Mouse (Mus musculus) embryonic facial prominence, embryonic 10.5 days (tissue): ENCODE measurements around the gene Unc93b1. TPM values are rescaled to one million over a fixed set of nuclear protein-coding genes. Genes with fewer than 3 reads are reported as not detected.

Experiments
- DNase-seq: peaks from one replicate; pipeline ENCODE4 v3.0.0-alpha.2; 2017; ENCODE audit warnings: low spot score
- H3K27ac ChIP-seq: fragments of 300-500 bp; sonication (generic); replicated peaks from 2 replicates; pipeline ENCODE4 v1.5.1; 2016; ENCODE audit warnings: mild to moderate bottlenecking
- H3K27me3 ChIP-seq: fragments of 300-500 bp; sonication (generic); replicated peaks from 2 replicates; pipeline ENCODE4 v1.6.1; 2016; ENCODE audit warnings: low read depth, mild to moderate bottlenecking; ENCODE audit not compliant: poor library complexity, severe bottlenecking
- H3K36me3 ChIP-seq: fragments of 300-500 bp; sonication (generic); replicated peaks from 2 replicates; pipeline ENCODE4 v1.6.1; 2016; ENCODE audit warnings: mild to moderate bottlenecking, moderate library complexity
- H3K4me1 ChIP-seq: fragments of 300-500 bp; sonication (generic); 2 replicates; pipeline ENCODE4 v1.6.1; 2016
- H3K4me3 ChIP-seq: fragments of 300-500 bp; sonication (generic); 2 replicates; pipeline ENCODE4 v1.5.1; 2016; ENCODE audit warnings: mild to moderate bottlenecking, moderate library complexity
- H3K9me3 ChIP-seq: fragments of 300-500 bp; sonication (generic); 2 replicates; pipeline ENCODE4 v1.6.1; 2016; ENCODE audit warnings: mild to moderate bottlenecking
- WGBS: fragments of 180-500 bp; shearing (Covaris S2); methylation state at CpG from one replicate; pipeline ENCODE4 v1.1.7; 2016; 5-methylcytosine and 5-hydroxymethylcytosine counted together
- polyA plus RNA-seq: library from polyadenylated mRNA; unstranded; fragments of >200 nt; fragmentation: Nextera tagmentation; extraction: Ambion mirVana; gene quantifications from 2 replicates; pipeline ENCODE4 v1.2.1, GENCODE M21; 2016

The Unc93b1 gene
- polyA plus RNA-seq, 1 experiment from 2014 or later, result 8.4 TPM

GRCm38 (mm10) chr19:3980917-3981316 is 45.9 kb downstream of the Unc93b1 start:
- H3K4me1 ChIP-seq, result peaks cover 51% of the 10 kb centered on the region
- no peak for DNase-seq
- 81% methylated on average over 9 of the region's 9 CpGs for WGBS

DNA sequence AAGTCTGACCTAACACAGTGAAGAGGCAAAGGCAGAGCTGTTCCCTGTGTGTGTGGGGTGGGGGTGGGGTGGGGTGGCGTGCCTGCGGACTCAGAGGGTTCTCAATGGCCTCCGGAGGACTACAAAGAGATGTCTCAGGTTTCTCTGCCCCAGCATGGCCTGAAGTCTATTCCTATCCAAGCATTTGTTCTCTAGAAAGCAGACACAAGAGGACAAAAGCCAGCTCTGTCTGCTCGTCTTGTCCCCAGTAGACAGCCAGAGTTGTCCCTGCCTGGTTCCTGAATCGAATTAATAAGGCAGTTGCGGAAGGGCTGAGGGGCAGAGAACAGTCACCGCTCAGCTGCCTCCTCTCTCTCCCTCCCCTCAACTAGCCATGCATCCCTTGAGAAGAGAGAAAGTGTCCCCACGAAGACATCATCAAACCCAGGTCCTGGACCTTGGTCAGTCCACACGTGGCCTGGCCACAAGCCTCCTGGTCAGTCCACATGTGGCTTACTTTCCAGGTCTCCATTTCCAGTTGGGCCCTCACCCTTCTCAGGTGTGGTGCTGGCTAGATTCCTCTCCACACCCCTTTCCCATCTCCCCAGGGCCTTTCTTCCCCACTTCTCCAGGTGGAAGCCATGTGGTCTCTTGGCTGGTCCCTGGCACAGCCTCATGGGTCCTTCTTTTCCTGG is 48.7 kb downstream of the Unc93b1 start:
- H3K27me3 ChIP-seq, result no peaks in the 10 kb centered on the region; the same call in 1 of the 2 replicates
- peaks cover 58% of the 10 kb centered on the region for H3K4me1 ChIP-seq
- peak; percentile 53 for DNase-seq
- WGBS, result 22% methylated on average over 9 of the region's 9 CpGs
- H3K36me3 ChIP-seq, result no peaks in the 10 kb centered on the region
- H3K9me3 ChIP-seq, result peaks cover 2% of the 10 kb centered on the region; the same call in 1 of the 2 replicates
- H3K27ac ChIP-seq, result peak overlapping the region; percentile 74
- 0 out of 2 replicates have a peak overlapping the region, but pooled peaks have one; percentile 5 for H3K4me3 ChIP-seq

More at GRCm38 (mm10) chr19:3980917-3981316, 45.9 kb downstream of the Unc93b1 start:
- no peaks in the 10 kb centered on the region for H3K36me3 ChIP-seq
- H3K27ac ChIP-seq, result no peak overlapping the region
- no peaks in the 10 kb centered on the region; the same call in 1 of the 2 replicates for H3K27me3 ChIP-seq
- H3K4me3 ChIP-seq, result no peak overlapping the region
- no peaks in the 10 kb centered on the region for H3K9me3 ChIP-seq

GRCm38 (mm10) chr19:3985261-3985681 is 50.3 kb downstream of the Unc93b1 start:
- Histone ChIP-seq H3K9me3 (peaks cover 6% of the 10 kb centered on the region; the same call in 1 of the 2 replicates), H3K4me3 (no peak overlapping the region), H3K36me3 (no peaks in the 10 kb centered on the region), H3K4me1 (peaks cover 50% of the 10 kb centered on the region), H3K27me3 (no peaks in the 10 kb centered on the region; the same call in 1 of the 2 replicates), H3K27ac (peak overlapping the region; percentile 74)
- peak; percentile 33 for DNase-seq
- WGBS, result 34% methylated on average over 8 of the region's 8 CpGs

- peaks cover 53% of the 10 kb centered on the region for H3K4me1 ChIP-seq
- H3K4me3 ChIP-seq, result peak within 1 kb of the TSS; percentile 12; the same call in 1 of the 2 replicates
- H3K9me3 ChIP-seq, result peaks cover 6% of the 10 kb centered on the region; the same call in 1 of the 2 replicates
- H3K36me3 ChIP-seq, result no peaks in the 10 kb centered on the region
- no peaks in the 10 kb centered on the region for H3K27me3 ChIP-seq
- peak within 1 kb of the TSS; percentile 74 for H3K27ac ChIP-seq
- WGBS, result 21% methylated on average over 8 of the region's 8 CpGs
- peak; percentile 60 for DNase-seq
Observed at GRCm38 (mm10) chr19:3986334-3986733, 51.3 kb downstream of the Unc93b1 start, which contains the start of gene Acy3. Gene Acy3, plus strand, starts transcription at chr19:3986570.

DNA sequence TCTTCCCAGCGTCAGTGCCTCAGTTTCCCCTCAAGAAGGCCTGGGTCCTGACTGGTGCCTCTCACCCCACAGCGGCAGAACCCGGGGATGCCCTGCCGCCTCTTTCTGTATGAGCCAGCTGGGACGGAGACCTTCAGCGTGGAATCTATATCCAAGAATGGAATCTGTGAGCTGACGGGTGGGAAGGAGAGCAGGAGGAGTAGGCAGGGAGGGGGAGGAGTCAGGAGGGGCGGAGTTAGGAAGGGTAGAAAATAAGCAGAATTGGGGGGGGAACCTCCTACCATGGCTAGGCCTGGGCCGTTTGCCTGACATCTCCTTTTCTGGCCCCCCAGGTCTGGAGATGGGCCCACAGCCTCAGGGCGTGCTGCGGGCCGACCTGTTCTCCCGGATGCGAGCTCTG is 53.1 kb downstream of the Unc93b1 start:
- Histone ChIP-seq H3K4me3 (no peak overlapping the region), H3K27ac (no peak overlapping the region), H3K9me3 (peaks cover 6% of the 10 kb centered on the region; the same call in 1 of the 2 replicates), H3K36me3 (no peaks in the 10 kb centered on the region), H3K4me1 (peaks cover 54% of the 10 kb centered on the region), H3K27me3 (no peaks in the 10 kb centered on the region)
- 88% methylated on average over 14 of the region's 14 CpGs for WGBS
- DNase-seq, result no peak

DNA sequence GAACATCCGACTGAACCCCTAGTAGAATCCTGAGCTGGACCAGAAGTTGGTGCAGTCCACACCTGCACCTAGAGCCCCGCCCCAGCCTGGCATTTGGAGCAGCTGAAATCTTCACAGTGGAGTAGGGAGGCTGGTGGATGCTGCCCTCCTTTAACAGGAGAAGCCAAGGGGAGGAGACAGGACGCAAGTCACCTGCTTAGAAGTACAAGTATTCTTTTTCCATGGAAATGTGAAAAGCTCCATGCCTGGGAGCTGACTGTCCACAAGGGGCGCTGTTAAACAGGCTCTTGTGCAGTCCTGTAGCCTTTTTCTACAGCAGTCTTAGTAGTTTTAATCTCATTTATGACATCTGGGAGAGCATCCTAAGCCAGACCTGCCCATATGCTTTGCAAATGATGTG is 53.8 kb downstream of the Unc93b1 start:
- DNase-seq, result no peak

DNA sequence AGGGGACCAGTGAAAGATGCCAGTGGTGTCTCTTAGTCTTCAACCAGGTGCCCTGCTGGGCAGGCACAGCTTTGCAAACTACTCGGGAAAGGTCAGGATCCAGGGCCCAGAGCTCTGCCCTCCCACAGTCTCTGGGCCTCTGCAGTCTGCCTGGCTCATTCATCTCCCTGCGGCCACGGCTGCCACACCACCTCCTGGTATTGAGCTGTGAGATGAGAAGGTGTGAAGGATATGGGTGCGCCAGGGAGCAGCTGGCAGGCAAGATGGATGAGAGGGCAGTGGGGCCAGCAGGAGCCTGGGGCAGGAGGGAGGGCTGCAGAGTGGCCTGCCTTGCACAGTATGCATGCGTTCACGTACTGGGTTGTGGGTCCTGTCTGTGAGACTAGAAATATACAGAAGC is 55.8 kb downstream of the Unc93b1 start:
- Histone ChIP-seq H3K9me3 (peaks cover 6% of the 10 kb centered on the region; the same call in 1 of the 2 replicates), H3K4me3 (no peak overlapping the region), H3K4me1 (peaks cover 35% of the 10 kb centered on the region), H3K27me3 (no peaks in the 10 kb centered on the region), H3K36me3 (no peaks in the 10 kb centered on the region), H3K27ac (no peak overlapping the region; the same call in 1 of the 2 replicates)
- no peak for DNase-seq
- WGBS, result 69% methylated on average over 6 of the region's 6 CpGs

More for the DNA sequence above, 53.8 kb downstream of the Unc93b1 start:
- H3K4me1 ChIP-seq, result peaks cover 47% of the 10 kb centered on the region
- H3K9me3 ChIP-seq, result peaks cover 6% of the 10 kb centered on the region; the same call in 1 of the 2 replicates
- H3K4me3 ChIP-seq, result no peak overlapping the region
- WGBS, result 84% methylated on average over 4 of the region's 4 CpGs
- H3K36me3 ChIP-seq, result no peaks in the 10 kb centered on the region
- H3K27me3 ChIP-seq, result no peaks in the 10 kb centered on the region
- H3K27ac ChIP-seq, result no peak overlapping the region

DNA sequence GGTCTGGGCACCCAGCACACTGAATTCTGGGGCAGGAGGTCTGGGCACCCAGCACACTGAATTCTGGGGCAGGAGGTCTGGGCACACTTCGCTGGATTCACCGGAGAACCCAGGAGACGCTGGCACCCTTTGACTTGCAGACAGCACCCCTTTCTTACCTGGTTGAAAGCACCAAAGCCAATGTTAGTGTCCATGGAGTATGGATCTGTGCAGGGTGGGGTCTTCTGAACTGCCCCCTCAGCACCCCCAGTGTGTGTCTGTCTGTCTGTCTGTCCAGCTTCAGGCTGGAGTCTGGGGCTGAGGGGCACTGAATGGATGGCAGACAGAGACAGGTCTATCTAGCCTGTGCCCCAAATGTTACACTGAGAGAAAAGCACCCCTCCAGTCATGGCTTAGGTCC is 56.6 kb downstream of the Unc93b1 start:
- 0 out of 2 replicates have a peak overlapping the region, but pooled peaks have one; percentile 4 for H3K27ac ChIP-seq
- 95% methylated on average over 3 of the region's 3 CpGs for WGBS
- no peaks in the 10 kb centered on the region for H3K36me3 ChIP-seq
- peaks cover 6% of the 10 kb centered on the region; the same call in 1 of the 2 replicates for H3K9me3 ChIP-seq
- peaks cover 35% of the 10 kb centered on the region for H3K4me1 ChIP-seq
- DNase-seq, result no peak
- no peaks in the 10 kb centered on the region for H3K27me3 ChIP-seq
- H3K4me3 ChIP-seq, result no peak overlapping the region

DNA sequence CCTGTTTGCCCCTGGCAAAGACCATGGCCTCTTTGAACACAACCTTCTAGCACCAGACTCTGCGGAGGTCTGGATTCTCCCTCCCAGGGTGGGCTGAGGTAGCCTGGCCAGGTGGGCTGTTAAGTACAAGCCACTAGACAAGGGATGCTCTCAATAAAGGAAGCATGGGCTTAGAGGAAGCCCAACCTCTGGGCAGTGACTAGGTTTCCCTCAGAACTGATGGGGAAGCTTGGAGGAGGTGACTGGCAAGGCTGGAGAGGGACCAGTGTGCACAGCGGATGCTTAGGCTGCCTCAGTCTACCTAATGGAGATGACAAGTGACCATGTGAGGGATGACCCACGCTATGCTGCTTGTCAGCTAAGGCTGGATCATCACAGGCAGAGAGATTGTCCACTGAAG is 57.0 kb downstream of the Unc93b1 start:
- Histone ChIP-seq H3K4me3 (no peak overlapping the region), H3K4me1 (peaks cover 33% of the 10 kb centered on the region)
- 83% methylated on average over 3 of the region's 3 CpGs for WGBS

DNA sequence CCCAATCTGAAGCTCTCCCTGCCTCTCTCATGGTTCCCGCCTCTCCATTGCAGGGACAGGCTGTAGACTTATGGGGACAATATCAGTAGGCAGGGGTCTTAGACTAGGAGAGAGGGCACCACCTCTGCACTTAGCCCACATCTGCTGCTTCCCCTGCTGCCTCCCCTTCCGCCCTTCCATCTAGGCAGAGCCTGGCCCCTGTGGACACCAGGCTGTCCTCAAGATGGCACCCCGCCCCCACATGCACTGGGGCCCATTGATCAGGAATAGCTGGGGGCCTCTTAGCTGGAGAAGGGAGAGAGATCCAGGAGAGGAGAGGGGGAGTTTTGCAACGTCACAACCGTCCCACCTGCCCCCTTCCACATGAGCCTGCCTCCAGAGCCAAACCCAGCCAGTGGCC is 57.4 kb downstream of the Unc93b1 start, which contains the start of gene Tbx10:
Tbx10 (plus strand) TSS at position 337 of the 400 bp plus-strand sequence.
- WGBS, result 50% methylated on average over 5 of the region's 5 CpGs
- H3K27ac ChIP-seq, result 0 out of 2 replicates have a peak within 1 kb of the TSS, but pooled peaks have one; percentile 19
- H3K9me3 ChIP-seq, result peaks cover 6% of the 10 kb centered on the region; the same call in 1 of the 2 replicates
- no peak for DNase-seq
- H3K4me1 ChIP-seq, result peaks cover 36% of the 10 kb centered on the region
- H3K27me3 ChIP-seq, result no peaks in the 10 kb centered on the region
- H3K4me3 ChIP-seq, result no peak within 1 kb of the TSS
- H3K36me3 ChIP-seq, result no peaks in the 10 kb centered on the region

More for the DNA sequence above, 57.0 kb downstream of the Unc93b1 start:
- DNase-seq, result no peak
- Histone ChIP-seq H3K27me3 (no peaks in the 10 kb centered on the region), H3K27ac (0 out of 2 replicates have a peak overlapping the region, but pooled peaks have one; percentile 4), H3K36me3 (no peaks in the 10 kb centered on the region), H3K9me3 (peaks cover 6% of the 10 kb centered on the region; the same call in 1 of the 2 replicates)

DNA sequence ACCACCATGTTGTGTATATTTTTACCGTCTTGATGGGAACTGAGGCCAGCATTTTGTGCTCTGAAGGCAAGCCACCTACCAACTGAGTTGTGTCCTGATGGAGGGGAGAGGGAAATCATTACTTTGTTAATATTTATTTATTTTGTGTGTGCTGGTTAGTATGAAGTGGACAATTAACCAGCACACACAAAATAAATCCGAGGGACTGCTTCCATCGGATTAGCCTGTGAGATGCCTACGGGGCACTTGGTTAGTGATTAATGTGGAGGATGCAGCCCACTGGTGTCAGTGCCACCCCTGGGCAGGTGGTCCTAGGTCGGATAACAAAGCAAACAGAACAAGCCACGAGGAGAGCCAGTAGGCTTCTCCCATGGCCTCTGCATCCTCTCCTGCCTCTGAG is 59.9 kb downstream of the Unc93b1 start:
- no peak for DNase-seq
- no peaks in the 10 kb centered on the region for H3K9me3 ChIP-seq
- peaks cover 13% of the 10 kb centered on the region; the same call in 1 of the 2 replicates for H3K27me3 ChIP-seq
- no peak overlapping the region; the same call in 1 of the 2 replicates for H3K27ac ChIP-seq
- H3K4me3 ChIP-seq, result no peak overlapping the region
- peaks cover 51% of the 10 kb centered on the region for H3K4me1 ChIP-seq
- WGBS, result 65% methylated on average over 6 of the region's 6 CpGs
- no peaks in the 10 kb centered on the region for H3K36me3 ChIP-seq

DNA sequence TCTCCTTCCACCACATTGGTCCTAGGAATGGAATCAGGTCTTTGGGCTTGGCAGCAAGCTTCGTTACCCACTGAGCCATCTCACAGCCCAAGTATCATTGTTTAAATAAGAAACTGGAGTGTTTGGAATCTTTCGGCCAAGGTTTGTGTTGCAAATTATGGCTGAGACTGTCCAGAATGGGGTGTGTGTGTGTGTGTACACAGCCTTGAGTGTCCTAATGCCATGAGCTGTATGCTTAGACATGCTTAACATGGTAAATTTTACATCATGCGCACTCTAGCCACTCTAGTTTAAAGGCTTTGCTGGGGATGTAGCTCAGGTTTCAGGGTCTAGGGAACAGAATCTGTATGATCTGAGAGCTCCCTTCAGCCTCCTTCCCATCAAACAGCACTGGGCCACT is 60.5 kb downstream of the Unc93b1 start:
- Histone ChIP-seq H3K36me3 (no peaks in the 10 kb centered on the region), H3K9me3 (no peaks in the 10 kb centered on the region), H3K4me3 (no peak overlapping the region), H3K27ac (no peak overlapping the region), H3K27me3 (peaks cover 13% of the 10 kb centered on the region; the same call in 1 of the 2 replicates), H3K4me1 (peaks cover 51% of the 10 kb centered on the region)
- 87% methylated on average over 3 of the region's 3 CpGs for WGBS
- DNase-seq, result no peak
